Mouse (Mus musculus): Measurements from ENCODE around the gene Phactr2. TPM values are rescaled to one million over a fixed set of nuclear protein-coding genes. Genes with fewer than 3 reads are reported as not detected.

Gene Phactr2
- polyA plus RNA-seq, 1 experiment, result 3.5 TPM

- Histone ChIP-seq H3K36me3 (ENCODE audit: control insufficient read depth, insufficient read depth, low read length) (no peaks in the 10 kb centered on the region), H3K4me1 (ENCODE audit: control insufficient read depth, insufficient read depth, insufficient read length) (no peaks in the 10 kb centered on the region; the same call in 1 of the 2 replicates), H3K27me3 (ENCODE audit: control insufficient read depth, insufficient read depth, low read length) (no peaks in the 10 kb centered on the region), H3K4me3 (ENCODE audit: extremely low read depth, insufficient read depth, insufficient read length) (no peak overlapping the region), H3K27ac (ENCODE audit: insufficient read depth, low read length) (no peak overlapping the region)
- DNase-seq (ENCODE audit: low read depth in 1 of 2, low spot score in 2 of 2), result no peak
- 80% methylated on average over 7 of the region's 7 CpGs for WGBS
- TF ChIP-seq CTCF (IDR thresholded peaks at IDR 0.05; ENCODE audit: extremely low read depth, insufficient read depth, insufficient read length, insufficient replicate concordance) (no peak), POLR2A (IDR thresholded peaks at IDR 0.05; ENCODE audit: low read depth, low read length) (no peak)
These were observed 25.7 kb downstream of the Phactr2 start for GRCm38 (mm10) chr10:13448283-13449045.

- no peak overlapping the region for H3K4me3 ChIP-seq (ENCODE audit: extremely low read depth, insufficient read depth, insufficient read length)
- H3K4me1 ChIP-seq (ENCODE audit: control insufficient read depth, insufficient read depth, insufficient read length), result no peaks in the 10 kb centered on the region; the same call in 1 of the 2 replicates
- DNase-seq (ENCODE audit: low read depth in 1 of 2, low spot score in 2 of 2), result no peak
- no peaks in the 10 kb centered on the region for H3K27me3 ChIP-seq (ENCODE audit: control insufficient read depth, insufficient read depth, low read length)
- 73% methylated on average over 3 of the region's 3 CpGs for WGBS
- TF ChIP-seq POLR2A (IDR thresholded peaks at IDR 0.05; ENCODE audit: low read depth, low read length), result no peak
- no peak for TF ChIP-seq CTCF (IDR thresholded peaks at IDR 0.05; ENCODE audit: extremely low read depth, insufficient read depth, insufficient read length, insufficient replicate concordance)
- no peaks in the 10 kb centered on the region for H3K36me3 ChIP-seq (ENCODE audit: control insufficient read depth, insufficient read depth, low read length)
- no peak overlapping the region for H3K27ac ChIP-seq (ENCODE audit: insufficient read depth, low read length)
These were observed 27.4 kb downstream of the Phactr2 start for GRCm38 (mm10) chr10:13446791-13447249.

GRCm38 (mm10) chr10:13444257-13444656, 30.0 kb downstream of the Phactr2 start:
- Histone ChIP-seq H3K4me1 (ENCODE audit: control insufficient read depth, insufficient read depth, insufficient read length) (no peaks in the 10 kb centered on the region; the same call in 1 of the 2 replicates), H3K27me3 (ENCODE audit: control insufficient read depth, insufficient read depth, low read length) (no peaks in the 10 kb centered on the region), H3K27ac (ENCODE audit: insufficient read depth, low read length) (no peak overlapping the region), H3K4me3 (ENCODE audit: extremely low read depth, insufficient read depth, insufficient read length) (no peak overlapping the region), H3K36me3 (ENCODE audit: control insufficient read depth, insufficient read depth, low read length) (no peaks in the 10 kb centered on the region)
- TF ChIP-seq CTCF (IDR thresholded peaks at IDR 0.05; ENCODE audit: extremely low read depth, insufficient read depth, insufficient read length, insufficient replicate concordance) (no peak), POLR2A (IDR thresholded peaks at IDR 0.05; ENCODE audit: low read depth, low read length) (no peak)
- DNase-seq (ENCODE audit: low read depth in 1 of 2, low spot score in 2 of 2), result no peak
- 15% methylated on average over 5 of the region's 5 CpGs for WGBS

- no peak for DNase-seq (ENCODE audit: low read depth in 1 of 2, low spot score in 2 of 2)
- no peak for TF ChIP-seq CTCF (IDR thresholded peaks at IDR 0.05; ENCODE audit: extremely low read depth, insufficient read depth, insufficient read length, insufficient replicate concordance)
- TF ChIP-seq POLR2A (IDR thresholded peaks at IDR 0.05; ENCODE audit: low read depth, low read length), result no peak
These were observed 30.6 kb downstream of the Phactr2 start for GRCm38 (mm10) chr10:13443647-13444046.

GRCm38 (mm10) chr10:13440292-13440691, 33.9 kb downstream of the Phactr2 start:
- 82% methylated on average over 4 of the region's 4 CpGs for WGBS
- Histone ChIP-seq H3K27me3 (ENCODE audit: control insufficient read depth, insufficient read depth, low read length) (no peaks in the 10 kb centered on the region), H3K4me3 (ENCODE audit: extremely low read depth, insufficient read depth, insufficient read length) (no peak overlapping the region), H3K4me1 (ENCODE audit: control insufficient read depth, insufficient read depth, insufficient read length) (peaks cover 4% of the 10 kb centered on the region; the same call in 1 of the 2 replicates), H3K36me3 (ENCODE audit: control insufficient read depth, insufficient read depth, low read length) (no peaks in the 10 kb centered on the region), H3K27ac (ENCODE audit: insufficient read depth, low read length) (no peak overlapping the region)
- TF ChIP-seq CTCF (IDR thresholded peaks at IDR 0.05; ENCODE audit: extremely low read depth, insufficient read depth, insufficient read length, insufficient replicate concordance) (no peak), POLR2A (IDR thresholded peaks at IDR 0.05; ENCODE audit: low read depth, low read length) (no peak)
- DNase-seq (ENCODE audit: low read depth in 1 of 2, low spot score in 2 of 2), result no peak

More at GRCm38 (mm10) chr10:13443647-13444046, 30.6 kb downstream of the Phactr2 start:
- Histone ChIP-seq H3K27ac (ENCODE audit: insufficient read depth, low read length) (no peak overlapping the region), H3K4me3 (ENCODE audit: extremely low read depth, insufficient read depth, insufficient read length) (no peak overlapping the region), H3K27me3 (ENCODE audit: control insufficient read depth, insufficient read depth, low read length) (no peaks in the 10 kb centered on the region), H3K36me3 (ENCODE audit: control insufficient read depth, insufficient read depth, low read length) (no peaks in the 10 kb centered on the region), H3K4me1 (ENCODE audit: control insufficient read depth, insufficient read depth, insufficient read length) (peaks cover 3% of the 10 kb centered on the region; the same call in 1 of the 2 replicates)
- WGBS, result 66% methylated on average over 6 of the region's 6 CpGs

- H3K27me3 ChIP-seq (ENCODE audit: control insufficient read depth, insufficient read depth, low read length), result no peaks in the 10 kb centered on the region
- H3K4me3 ChIP-seq (ENCODE audit: extremely low read depth, insufficient read depth, insufficient read length), result no peak overlapping the region
- no peak for TF ChIP-seq CTCF (IDR thresholded peaks at IDR 0.05; ENCODE audit: extremely low read depth, insufficient read depth, insufficient read length, insufficient replicate concordance)
- no peak for TF ChIP-seq POLR2A (IDR thresholded peaks at IDR 0.05; ENCODE audit: low read depth, low read length)
- H3K4me1 ChIP-seq (ENCODE audit: control insufficient read depth, insufficient read depth, insufficient read length), result peaks cover 4% of the 10 kb centered on the region; the same call in 1 of the 2 replicates
- no peak overlapping the region for H3K27ac ChIP-seq (ENCODE audit: insufficient read depth, low read length)
- WGBS, result 16% methylated on average over 10 of the region's 10 CpGs
- no peaks in the 10 kb centered on the region for H3K36me3 ChIP-seq (ENCODE audit: control insufficient read depth, insufficient read depth, low read length)
- DNase-seq (ENCODE audit: low read depth in 1 of 2, low spot score in 2 of 2), result peak in 1 of 2 experiments; percentile 9
These were observed 35.9 kb downstream of the Phactr2 start for GRCm38 (mm10) chr10:13438118-13438821.
